Mouse (Mus musculus): Measurements from ENCODE around the gene Dtl. TPM values are rescaled to one million over a fixed set of nuclear protein-coding genes. Genes with fewer than 3 reads are reported as not detected.
"Not testable (repeated sequence)": the region's sequence is repeated elsewhere in the genome, so short reads cannot be mapped to it uniquely, and the experiment has no call there.

Dtl gene
- polyA plus RNA-seq, 1 experiment from 2014 or later = 78.7 TPM

DNA sequence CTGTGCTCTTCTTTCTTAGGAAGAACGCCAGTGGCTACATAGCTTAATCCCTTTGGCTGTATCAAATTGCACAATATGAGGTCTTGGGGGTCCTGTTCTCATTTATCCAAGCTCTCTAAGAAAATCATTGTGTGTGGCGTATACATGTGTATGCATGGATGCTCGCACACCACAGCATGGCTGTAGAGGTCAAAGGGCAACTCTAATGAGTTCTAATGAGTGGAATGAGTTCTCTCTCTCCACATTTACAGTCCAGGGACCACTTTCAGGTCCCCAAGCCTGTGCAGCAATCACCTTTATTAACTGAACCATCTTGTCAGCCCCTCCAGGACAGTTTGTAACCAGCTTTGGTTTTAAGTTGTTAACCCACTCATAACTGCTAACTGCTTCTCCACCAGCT lies 58.3 kb downstream of the Dtl start:
- 37% methylated on average over 3 of the region's 3 CpGs for WGBS
- Histone ChIP-seq H3K4me3 (no peak overlapping the region), H3K36me3 (no peaks in the 10 kb centered on the region), H3K27ac (no peak overlapping the region), H3K9me3 (no peaks in the 10 kb centered on the region), H3K4me2 (replicated peaks) (no peak overlapping the region), H3K4me1 (no peaks in the 10 kb centered on the region), H3K9ac (no peak overlapping the region), H3K27me3 (no peaks in the 10 kb centered on the region)
- no peak for ATAC-seq (ENCODE audit: insufficient number of reproducible peaks, insufficient read depth, low FRiP score, low TSS enrichment)

DNA sequence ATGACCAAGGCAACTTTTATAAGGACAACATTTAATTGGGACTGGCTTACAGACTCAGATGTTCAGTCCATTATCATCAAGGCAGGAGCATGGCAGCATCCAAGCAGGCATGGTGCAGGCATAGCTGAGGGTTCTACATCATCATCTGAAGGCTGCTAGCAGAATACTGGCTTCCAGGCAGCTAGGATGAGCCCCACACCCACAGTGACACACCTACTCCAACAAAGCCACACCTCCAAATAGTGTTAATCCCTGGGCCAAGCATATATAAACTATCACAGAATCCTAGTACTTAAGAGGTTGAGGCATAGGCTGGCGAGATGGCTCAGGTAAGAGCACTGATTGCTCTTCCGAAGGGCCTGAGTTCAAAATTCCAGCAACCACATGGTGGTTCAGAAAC lies 59.0 kb downstream of the Dtl start:
- WGBS = 89% methylated on average over 2 of the region's 2 CpGs
- not testable (repeated sequence) for H3K36me3 ChIP-seq; H3K9me3 ChIP-seq; ATAC-seq (ENCODE audit: insufficient number of reproducible peaks, insufficient read depth, low FRiP score, low TSS enrichment); H3K9ac ChIP-seq; H3K4me1 ChIP-seq; H3K4me3 ChIP-seq; H3K27ac ChIP-seq; H3K27me3 ChIP-seq; H3K4me2 ChIP-seq (replicated peaks)

DNA sequence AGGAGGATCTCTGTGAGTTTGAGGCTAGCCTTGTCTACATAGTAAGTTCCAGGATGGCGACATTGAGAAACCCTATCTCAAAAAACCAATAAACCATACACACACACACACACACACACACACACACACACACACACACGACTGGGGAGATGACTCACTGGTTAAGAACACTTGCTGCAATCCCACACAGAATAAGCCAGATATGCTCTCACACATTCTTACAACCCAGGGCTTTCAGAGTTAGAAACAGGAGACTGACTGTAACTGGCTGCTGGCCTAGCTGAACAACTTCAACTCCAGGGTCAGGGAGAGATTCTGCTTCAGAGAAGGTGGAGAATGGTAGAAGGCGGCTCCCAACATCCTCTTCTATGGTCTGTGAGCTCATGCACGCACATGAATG lies 62.1 kb downstream of the Dtl start:
- Histone ChIP-seq H3K9ac (no peak overlapping the region), H3K27ac (no peak overlapping the region), H3K4me3 (no peak overlapping the region), H3K27me3 (no peaks in the 10 kb centered on the region), H3K9me3 (no peaks in the 10 kb centered on the region), H3K36me3 (no peaks in the 10 kb centered on the region), H3K4me2 (replicated peaks) (no peak overlapping the region), H3K4me1 (no peaks in the 10 kb centered on the region)
- WGBS = 93% methylated on average over 4 of the region's 4 CpGs
- ATAC-seq (ENCODE audit: insufficient number of reproducible peaks, insufficient read depth, low FRiP score, low TSS enrichment) = no peak

DNA sequence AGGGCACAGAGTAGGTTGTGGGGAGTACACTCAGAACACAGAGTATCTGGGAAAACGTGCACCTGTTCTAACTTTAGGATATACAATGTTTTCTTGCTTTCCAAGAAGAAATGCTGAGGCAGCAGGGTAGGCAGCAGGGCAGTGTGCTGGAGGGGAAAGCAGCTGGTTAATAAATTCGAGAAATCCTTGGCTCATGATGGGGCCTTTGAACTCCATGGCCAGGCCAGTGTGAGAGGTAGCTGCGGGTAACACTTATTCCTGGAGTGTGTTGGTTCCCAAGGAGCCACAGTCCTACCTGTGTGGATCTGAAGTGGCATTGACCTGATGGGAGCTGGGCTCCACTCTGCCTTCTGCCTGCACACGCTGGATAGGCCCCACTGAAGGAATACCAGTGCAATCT lies 63.0 kb downstream of the Dtl start:
- 78% methylated on average over 4 of the region's 4 CpGs for WGBS

DNA sequence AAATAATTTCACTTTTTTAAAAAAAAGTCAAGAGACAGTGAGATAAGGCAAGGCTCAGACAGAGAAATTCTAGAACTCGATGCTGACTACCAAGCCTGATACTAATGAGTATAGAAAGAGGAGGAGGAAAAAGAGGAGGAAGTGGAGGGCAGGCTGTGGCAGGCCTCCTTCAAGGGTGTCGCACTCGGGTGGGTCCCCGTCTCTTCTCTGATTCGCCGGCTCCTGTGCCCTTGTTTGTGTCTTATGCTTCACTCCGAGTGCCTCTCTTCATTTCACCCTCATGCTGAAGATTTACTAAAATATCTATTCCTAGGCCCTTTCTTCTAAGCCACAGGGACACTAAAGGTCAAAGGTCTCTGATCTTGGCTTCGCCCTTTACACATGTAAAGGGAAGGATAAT lies 63.8 kb downstream of the Dtl start:
- H3K36me3 ChIP-seq = no peaks in the 10 kb centered on the region
- 86% methylated on average over 8 of the region's 8 CpGs for WGBS
- H3K27me3 ChIP-seq = no peaks in the 10 kb centered on the region
- H3K4me2 ChIP-seq (replicated peaks) = no peak overlapping the region
- no peak overlapping the region for H3K4me3 ChIP-seq
- no peak overlapping the region for H3K27ac ChIP-seq
- no peak for ATAC-seq (ENCODE audit: insufficient number of reproducible peaks, insufficient read depth, low FRiP score, low TSS enrichment)
- H3K4me1 ChIP-seq = no peaks in the 10 kb centered on the region
- no peak overlapping the region for H3K9ac ChIP-seq
- no peaks in the 10 kb centered on the region for H3K9me3 ChIP-seq

More for the DNA sequence above, 63.0 kb downstream of the Dtl start:
- Histone ChIP-seq H3K4me2 (replicated peaks) (no peak overlapping the region), H3K4me1 (no peaks in the 10 kb centered on the region), H3K9ac (no peak overlapping the region), H3K27me3 (no peaks in the 10 kb centered on the region), H3K27ac (no peak overlapping the region), H3K9me3 (no peaks in the 10 kb centered on the region), H3K4me3 (no peak overlapping the region), H3K36me3 (no peaks in the 10 kb centered on the region)
- ATAC-seq (ENCODE audit: insufficient number of reproducible peaks, insufficient read depth, low FRiP score, low TSS enrichment) = no peak

DNA sequence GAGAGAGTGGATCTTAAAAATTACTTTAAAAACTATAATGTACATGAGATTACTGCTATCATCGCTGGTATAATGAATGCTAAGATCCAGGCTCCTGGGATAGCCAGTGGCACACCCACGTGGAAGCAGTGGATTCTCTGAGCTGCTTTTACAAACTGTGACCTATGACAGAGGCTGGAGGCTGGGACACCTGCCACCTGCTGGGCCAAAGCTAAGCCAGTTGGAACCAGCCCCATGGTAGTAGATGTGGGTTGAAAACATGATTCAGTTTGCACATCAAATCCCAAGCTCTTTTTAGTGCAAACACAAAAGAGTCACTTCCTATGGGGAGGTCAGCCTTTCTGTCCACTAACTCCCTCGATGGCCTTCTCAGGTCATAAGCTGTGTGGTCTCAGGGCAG lies 65.5 kb downstream of the Dtl start:
- no peak for ATAC-seq (ENCODE audit: insufficient number of reproducible peaks, insufficient read depth, low FRiP score, low TSS enrichment)
- H3K27ac ChIP-seq = no peak overlapping the region
- no peak overlapping the region for H3K9ac ChIP-seq
- no peak overlapping the region for H3K4me2 ChIP-seq (replicated peaks)
- no peak overlapping the region for H3K4me3 ChIP-seq
- H3K36me3 ChIP-seq = no peaks in the 10 kb centered on the region
- H3K9me3 ChIP-seq = no peaks in the 10 kb centered on the region
- H3K4me1 ChIP-seq = no peaks in the 10 kb centered on the region
- WGBS = 70% methylated on average over 3 of the region's 3 CpGs
- H3K27me3 ChIP-seq = no peaks in the 10 kb centered on the region

DNA sequence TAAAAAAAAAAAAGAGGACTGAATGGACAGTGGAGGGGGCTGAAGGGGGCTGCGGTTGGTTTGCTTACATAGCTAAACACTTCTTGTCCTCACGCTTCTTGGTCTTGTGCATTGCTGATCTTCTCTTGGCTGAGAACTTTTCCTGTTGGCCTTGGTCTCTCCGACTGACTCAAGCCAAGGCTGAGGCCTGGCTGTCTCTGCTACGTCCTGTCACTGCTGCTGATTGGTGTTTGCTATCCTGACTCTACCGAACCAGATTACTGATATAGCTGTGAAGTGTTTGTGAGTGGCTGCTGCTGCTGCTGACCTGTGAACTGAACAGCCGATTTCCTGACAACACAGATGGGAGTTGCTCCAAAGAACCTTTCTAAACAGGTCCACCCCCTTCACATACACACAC lies 66.2 kb downstream of the Dtl start:
- H3K9me3 ChIP-seq = no peaks in the 10 kb centered on the region
- H3K4me1 ChIP-seq = no peaks in the 10 kb centered on the region
- no peak overlapping the region for H3K9ac ChIP-seq
- H3K27ac ChIP-seq = no peak overlapping the region
- no peaks in the 10 kb centered on the region for H3K36me3 ChIP-seq
- WGBS = 85% methylated on average over 6 of the region's 6 CpGs
- ATAC-seq (ENCODE audit: insufficient number of reproducible peaks, insufficient read depth, low FRiP score, low TSS enrichment) = no peak
- H3K27me3 ChIP-seq = no peaks in the 10 kb centered on the region
- no peak overlapping the region for H3K4me2 ChIP-seq (replicated peaks)
- no peak overlapping the region for H3K4me3 ChIP-seq

DNA sequence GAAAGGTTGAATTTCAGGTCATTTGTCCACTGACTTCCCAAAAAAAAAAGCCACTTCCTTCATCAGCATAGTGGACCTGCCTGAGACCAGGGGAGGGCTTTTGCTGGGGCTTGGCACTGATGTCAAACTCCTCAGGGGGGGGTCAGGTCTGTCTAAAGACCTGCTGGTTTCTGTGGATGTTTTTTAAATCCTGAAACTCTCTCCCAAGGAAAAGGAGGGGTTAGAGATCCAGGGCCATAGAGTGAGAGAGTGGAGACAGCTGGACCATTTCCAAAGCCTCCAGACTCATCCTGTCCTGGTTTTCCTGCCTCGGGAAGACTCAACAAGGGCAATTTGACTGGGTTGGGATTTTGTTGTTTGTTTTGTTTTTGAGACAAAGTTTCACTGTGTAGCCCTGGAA lies 68.6 kb downstream of the Dtl start:
- H3K36me3 ChIP-seq = no peaks in the 10 kb centered on the region
- H3K27ac ChIP-seq = no peak overlapping the region
- H3K9ac ChIP-seq = no peak overlapping the region
- H3K4me1 ChIP-seq = no peaks in the 10 kb centered on the region
- ATAC-seq (ENCODE audit: insufficient number of reproducible peaks, insufficient read depth, low FRiP score, low TSS enrichment) = no peak
- H3K9me3 ChIP-seq = no peaks in the 10 kb centered on the region
- 52% methylated on average over 1 of the region's 1 CpGs for WGBS
- H3K4me2 ChIP-seq (replicated peaks) = no peak overlapping the region
- no peak overlapping the region for H3K4me3 ChIP-seq
- H3K27me3 ChIP-seq = no peaks in the 10 kb centered on the region

DNA sequence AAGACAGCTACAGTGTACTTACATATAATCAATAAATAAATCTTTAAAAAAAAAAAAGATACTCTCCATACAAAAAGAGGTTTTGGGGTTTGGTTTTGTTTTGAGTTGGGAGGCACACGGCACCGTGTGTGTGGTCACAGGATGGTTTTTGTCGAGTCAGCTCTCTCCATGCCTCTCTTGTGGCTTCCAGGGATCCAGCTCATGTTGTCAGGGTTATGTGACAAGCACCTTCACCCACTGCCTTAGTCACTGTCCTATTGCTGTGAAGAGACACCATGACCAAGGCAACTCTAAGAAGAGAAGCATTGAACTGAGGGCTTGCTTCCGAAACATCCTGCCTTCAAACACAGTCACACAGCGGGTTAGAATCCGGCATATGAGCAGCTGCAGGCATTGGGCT lies 75.7 kb downstream of the Dtl start:
- ATAC-seq (ENCODE audit: insufficient number of reproducible peaks, insufficient read depth, low FRiP score, low TSS enrichment) = no peak
- Histone ChIP-seq H3K36me3 (no peaks in the 10 kb centered on the region), H3K27ac (no peak overlapping the region), H3K9ac (no peak overlapping the region), H3K27me3 (no peaks in the 10 kb centered on the region), H3K4me1 (no peaks in the 10 kb centered on the region), H3K9me3 (no peaks in the 10 kb centered on the region), H3K4me2 (replicated peaks) (no peak overlapping the region), H3K4me3 (no peak overlapping the region)
- 90% methylated on average over 6 of the region's 6 CpGs for WGBS

DNA sequence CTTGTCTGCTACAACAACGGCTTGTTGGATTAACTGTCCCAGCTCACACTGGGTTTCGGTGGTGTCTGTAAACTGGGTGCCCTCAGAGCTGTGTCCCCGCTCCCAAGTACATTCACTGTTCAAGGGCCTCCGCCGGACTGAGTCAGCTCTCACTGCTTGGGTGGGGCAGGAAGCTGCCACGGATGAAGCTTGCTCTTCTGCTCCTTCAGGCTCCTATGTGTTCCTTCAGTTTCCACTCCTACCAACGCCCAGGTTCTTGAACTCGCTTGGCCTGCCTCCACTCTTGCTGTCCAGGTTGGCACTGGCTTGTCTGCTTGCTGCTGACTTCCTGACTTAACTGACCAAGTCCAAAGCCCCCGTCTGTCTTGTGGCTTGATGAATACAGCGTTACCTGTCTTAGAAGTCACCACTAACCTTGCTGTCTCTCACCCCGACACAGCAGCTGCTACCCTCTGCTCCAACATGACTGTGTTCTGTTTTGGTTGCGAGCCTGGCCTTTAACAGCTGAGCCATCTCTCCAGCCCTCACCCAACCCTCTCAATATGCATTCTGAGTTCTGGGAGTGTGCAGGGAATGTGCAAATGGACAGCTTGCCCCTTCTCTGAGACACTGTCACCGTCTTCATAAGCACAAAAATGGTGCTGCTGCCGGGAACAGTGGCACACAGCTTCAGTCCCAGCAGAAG lies 76.9 kb downstream of the Dtl start:
- Histone ChIP-seq H3K27me3 (no peaks in the 10 kb centered on the region), H3K4me2 (replicated peaks) (no peak overlapping the region), H3K36me3 (no peaks in the 10 kb centered on the region), H3K27ac (no peak overlapping the region), H3K9ac (no peak overlapping the region), H3K4me1 (no peaks in the 10 kb centered on the region), H3K4me3 (no peak overlapping the region), H3K9me3 (no peaks in the 10 kb centered on the region)
- ATAC-seq (ENCODE audit: insufficient number of reproducible peaks, insufficient read depth, low FRiP score, low TSS enrichment) = no peak
- 86% methylated on average over 14 of the region's 14 CpGs for WGBS

DNA sequence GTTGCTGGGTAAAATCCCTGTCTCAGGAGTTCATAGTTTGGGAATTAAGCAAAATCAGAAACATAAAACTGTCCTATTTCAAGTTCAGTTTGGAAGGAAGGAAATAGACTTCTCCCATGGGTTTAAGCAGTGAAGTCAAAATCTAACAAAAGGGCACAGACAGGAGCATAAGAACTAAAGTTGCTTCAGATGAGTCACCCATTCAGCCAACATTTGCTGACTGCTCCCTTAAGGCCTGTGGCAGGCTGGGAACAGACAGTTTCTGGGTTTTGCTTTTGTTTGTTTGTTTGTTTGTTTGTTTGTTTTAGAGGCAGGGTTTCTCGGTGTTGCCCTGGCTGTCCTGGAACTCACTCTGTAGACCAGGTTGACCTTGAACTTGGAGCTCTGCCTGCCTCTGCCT lies 78.7 kb downstream of the Dtl start:
- no peak overlapping the region for H3K27ac ChIP-seq
- no peaks in the 10 kb centered on the region for H3K36me3 ChIP-seq
- no peaks in the 10 kb centered on the region for H3K4me1 ChIP-seq
- no peak overlapping the region for H3K9ac ChIP-seq
- H3K4me2 ChIP-seq (replicated peaks) = no peak overlapping the region
- H3K4me3 ChIP-seq = no peak overlapping the region
- no peaks in the 10 kb centered on the region for H3K27me3 ChIP-seq
- no peaks in the 10 kb centered on the region for H3K9me3 ChIP-seq
- WGBS = 81% methylated on average over 1 of the region's 1 CpGs
- no peak for ATAC-seq (ENCODE audit: insufficient number of reproducible peaks, insufficient read depth, low FRiP score, low TSS enrichment)

DNA sequence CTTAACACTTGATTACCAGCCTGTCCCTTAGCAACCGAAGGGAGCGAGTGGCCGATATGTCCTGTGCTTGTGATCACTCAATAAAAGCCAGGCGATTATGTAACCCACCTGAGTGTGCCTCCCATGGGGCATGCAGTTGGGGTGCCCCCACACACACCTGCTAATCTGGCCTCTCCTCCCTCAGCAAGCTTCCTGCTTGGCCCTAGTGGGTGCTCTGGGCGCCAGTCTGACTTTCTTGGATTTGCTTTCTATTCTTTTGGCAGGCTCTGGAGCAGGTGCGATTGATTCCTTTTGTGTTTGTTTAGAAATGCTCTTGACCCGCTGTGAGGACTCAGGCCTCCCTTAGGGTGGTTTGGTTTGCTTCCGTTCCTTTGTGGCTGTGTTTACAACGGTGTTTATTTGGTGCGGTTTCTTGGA lies 80.3 kb downstream of the Dtl start:
- no peak overlapping the region for H3K27ac ChIP-seq
- H3K4me2 ChIP-seq (replicated peaks) = no peak overlapping the region
- no peak for ATAC-seq (ENCODE audit: insufficient number of reproducible peaks, insufficient read depth, low FRiP score, low TSS enrichment)
- H3K4me1 ChIP-seq = no peaks in the 10 kb centered on the region
- H3K4me3 ChIP-seq = no peak overlapping the region
- WGBS = 67% methylated on average over 10 of the region's 10 CpGs
- H3K36me3 ChIP-seq = no peaks in the 10 kb centered on the region
- no peaks in the 10 kb centered on the region for H3K27me3 ChIP-seq
- no peak overlapping the region for H3K9ac ChIP-seq
- no peaks in the 10 kb centered on the region for H3K9me3 ChIP-seq

DNA sequence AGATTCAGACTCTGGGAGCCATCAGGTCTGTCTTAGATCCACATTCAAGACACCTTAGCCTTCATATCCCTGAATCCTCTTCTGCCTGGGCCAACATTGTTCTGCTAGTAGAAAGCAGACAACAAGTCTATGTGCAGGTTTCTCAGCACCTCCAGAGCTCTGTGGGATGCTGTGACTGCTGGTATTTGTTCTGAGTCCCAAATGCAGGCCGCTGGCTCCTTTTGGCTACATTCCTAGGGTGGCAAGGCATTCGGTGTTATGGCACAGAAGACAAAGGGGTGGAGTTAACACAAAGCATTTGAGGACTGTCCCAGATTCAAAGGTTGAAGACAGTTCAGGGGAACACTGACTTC lies 81.1 kb downstream of the Dtl start:
- ATAC-seq (ENCODE audit: insufficient number of reproducible peaks, insufficient read depth, low FRiP score, low TSS enrichment) = no peak
- Histone ChIP-seq H3K9me3 (no peaks in the 10 kb centered on the region), H3K36me3 (no peaks in the 10 kb centered on the region), H3K4me1 (no peaks in the 10 kb centered on the region), H3K27me3 (no peaks in the 10 kb centered on the region), H3K4me2 (replicated peaks) (no peak overlapping the region), H3K27ac (no peak overlapping the region), H3K4me3 (no peak overlapping the region), H3K9ac (no peak overlapping the region)
- 75% methylated on average over 2 of the region's 2 CpGs for WGBS
